Mouse (Mus musculus) heart, embryonic 15.5 days (tissue): ENCODE measurements at regions not wholly inside any gene's neighbourhood (a gene's known extent, or its start where the extent isn't known, plus 50 kb on each side); places are given as distances from the start of the nearest gene placed in this dataset.

Experiments used
- ATAC-seq: fragments of 200-750 bp; cut with Nextera tagmentation; replicated peaks from 2 replicates; pipeline ENCODE4 v1.8.0; 2017; ENCODE audit warnings: low read depth, moderate TSS enrichment; ENCODE audit not compliant: insufficient number of reproducible peaks, insufficient read depth, low FRiP score
- H3K27ac ChIP-seq: fragments of 300-500 bp; sonication (generic); 2 replicates; pipeline ENCODE4 v1.5.1; 2015; ENCODE audit warnings: mild to moderate bottlenecking, inconsistent platforms
- H3K27me3 ChIP-seq: fragments of 300-500 bp; sonication (generic); 2 replicates; pipeline ENCODE4 v1.6.1; 2015; ENCODE audit warnings: inconsistent platforms
- H3K36me3 ChIP-seq: fragments of 300-500 bp; sonication (generic); 2 replicates; pipeline ENCODE4 v1.6.1; 2015; ENCODE audit warnings: mild to moderate bottlenecking, inconsistent platforms
- H3K4me1 ChIP-seq: fragments of 300-500 bp; sonication (generic); replicated peaks from 2 replicates; pipeline ENCODE4 v1.6.1; 2015; ENCODE audit warnings: inconsistent platforms
- H3K4me2 ChIP-seq: fragments of 300-500 bp; sonication (generic); 2 replicates; pipeline ENCODE4 v1.6.1; 2015; ENCODE audit warnings: inconsistent platforms, mild to moderate bottlenecking, moderate library complexity
- H3K4me3 ChIP-seq: fragments of 300-500 bp; sonication (generic); 2 replicates; pipeline ENCODE4 v1.5.1; 2015; ENCODE audit warnings: mild to moderate bottlenecking, inconsistent platforms
- H3K9ac ChIP-seq: fragments of 300-500 bp; sonication (generic); 2 replicates; pipeline ENCODE4 v1.6.1; 2015; ENCODE audit warnings: mild to moderate bottlenecking, inconsistent platforms
- H3K9me3 ChIP-seq: fragments of 300-500 bp; sonication (generic); replicated peaks from 2 replicates; pipeline ENCODE4 v1.6.1; 2016; ENCODE audit warnings: inconsistent platforms
- WGBS: fragments of 180-500 bp; shearing (Covaris S2); methylation state at CpG from one replicate; pipeline ENCODE4 v1.1.7; 2015; ENCODE audit warnings: mixed read lengths; 5-methylcytosine and 5-hydroxymethylcytosine counted together

GRCm38 (mm10) chr3:56236163-56236562 is 52.7 kb upstream of the Nbea start:
- 0 out of 2 replicates have a peak, but pooled peaks have one; percentile 22 for ATAC-seq
- Histone ChIP-seq H3K9ac (no peak overlapping the region), H3K4me2 (no peak overlapping the region)

More at GRCm38 (mm10) chr3:56236163-56236562, 52.7 kb upstream of the Nbea start:
- peak overlapping the region; percentile 53 for H3K27ac ChIP-seq
- peaks cover 7% of the 10 kb centered on the region for H3K4me1 ChIP-seq
- no peak overlapping the region for H3K4me3 ChIP-seq
- no peaks in the 10 kb centered on the region for H3K9me3 ChIP-seq
- H3K36me3 ChIP-seq, result no peaks in the 10 kb centered on the region
- no peaks in the 10 kb centered on the region for H3K27me3 ChIP-seq
- WGBS, result 67% methylated on average over 1 of the region's 1 CpGs
